Mouse (Mus musculus) adrenal gland (tissue): ENCODE measurements around the gene Olfr93.
"Not testable (repeated sequence)": the region's sequence is repeated elsewhere in the genome, so short reads cannot be mapped to it uniquely, and the experiment has no call there.

Source experiments
- intact Hi-C: fragments of 180-260 bp; cut with DNase I; formaldehyde crosslinking; loops from one replicate; pipeline ENCODE4 v1.15.1; 2025
- long read RNA-seq, 2 experiments: library from polyadenylated mRNA; unstranded; transcript quantifications; one replicate each; pipeline ENCODE4 v2.0.0; 2020; ENCODE audit warnings: borderline replicate concordance in 1 of 2; ENCODE audit not compliant: insufficient replicate concordance in 1 of 2

Gene Olfr93
- long read RNA-seq, experiment 1: 0 reads
- long read RNA-seq, experiment 2: 0 reads

DNA sequence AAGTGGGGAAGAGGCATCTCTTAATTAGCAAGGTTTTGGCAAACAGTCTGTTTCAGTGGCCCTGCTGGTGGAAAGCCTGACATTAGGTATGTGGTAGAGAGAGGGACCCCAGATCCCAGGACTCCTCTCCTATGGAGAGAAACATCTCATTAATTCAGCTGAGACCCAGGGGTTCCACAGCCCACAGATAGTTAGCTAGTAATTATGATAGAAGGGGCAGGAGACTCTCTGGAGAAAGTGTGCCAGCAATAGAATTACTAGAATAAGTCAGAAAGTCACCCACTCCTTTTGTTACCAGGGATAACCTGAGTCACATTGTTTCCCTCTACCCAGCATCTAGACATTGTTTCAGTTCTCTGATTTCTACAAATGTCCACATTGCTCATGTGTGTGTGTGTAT lies at the start of gene Olfr93:
Olfr93 (minus strand) TSS at position 101 of the 400 bp plus-strand sequence.
- intact Hi-C loops: no loop called here

DNA sequence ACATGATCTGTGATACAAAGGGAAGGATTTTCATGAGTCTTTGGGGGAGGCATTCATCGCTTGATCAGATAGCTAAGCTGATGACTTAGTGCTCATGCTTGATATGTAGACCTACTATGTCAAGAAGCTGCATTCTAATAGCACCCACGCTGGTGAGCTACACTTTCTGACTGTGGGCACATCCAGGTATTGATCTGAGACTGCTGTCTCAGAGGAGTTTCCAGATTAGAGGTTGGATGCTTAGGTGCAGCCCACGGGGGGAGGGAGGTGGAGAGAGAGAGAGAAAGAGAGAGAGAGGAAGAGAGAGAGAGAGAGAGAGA lies 42.6 kb upstream of the Olfr93 start:
- intact Hi-C loops: loop anchor here (1.0 to 5.0 kb wide), 2 partner anchors 121 to 307 kb away; partner anchors contain the start of gene Trim31

DNA sequence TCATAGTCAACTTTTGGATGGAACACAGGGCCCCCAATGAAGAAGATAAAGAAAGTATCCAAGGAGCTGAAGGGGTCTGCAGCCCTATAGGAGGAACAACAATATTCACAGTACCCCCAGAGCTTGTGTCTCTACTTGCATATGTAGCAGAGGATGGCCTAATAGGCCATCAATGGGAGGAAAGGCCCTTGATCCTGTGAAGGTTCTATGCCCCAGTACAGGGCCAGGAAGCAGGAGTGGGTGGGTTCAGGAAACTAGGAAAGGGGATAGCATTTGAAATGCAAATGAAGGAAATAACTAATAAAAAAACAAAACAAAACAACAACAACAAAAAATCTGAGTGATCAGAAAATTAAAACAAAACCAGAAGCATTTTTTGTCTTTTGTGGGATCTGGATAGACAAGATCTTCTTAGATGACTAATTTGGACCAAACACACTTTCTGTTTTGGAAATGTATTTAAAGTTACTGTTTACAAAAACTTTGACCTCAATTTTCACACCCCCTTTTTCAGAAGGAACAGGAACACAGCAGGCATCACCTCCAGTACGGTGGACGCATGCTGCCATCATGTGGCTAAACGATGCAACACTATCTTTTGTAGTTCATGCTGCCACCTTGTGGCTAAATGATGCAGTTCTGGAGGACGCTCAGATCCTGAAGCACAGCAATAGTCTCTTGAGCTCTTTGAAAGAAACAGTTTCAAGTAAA lies 42.1 kb upstream of the Olfr93 start:
- intact Hi-C loops: loop anchor here (1.0 to 5.0 kb wide), 2 partner anchors 120 to 306 kb away; partner anchors contain the start of gene Trim31

DNA sequence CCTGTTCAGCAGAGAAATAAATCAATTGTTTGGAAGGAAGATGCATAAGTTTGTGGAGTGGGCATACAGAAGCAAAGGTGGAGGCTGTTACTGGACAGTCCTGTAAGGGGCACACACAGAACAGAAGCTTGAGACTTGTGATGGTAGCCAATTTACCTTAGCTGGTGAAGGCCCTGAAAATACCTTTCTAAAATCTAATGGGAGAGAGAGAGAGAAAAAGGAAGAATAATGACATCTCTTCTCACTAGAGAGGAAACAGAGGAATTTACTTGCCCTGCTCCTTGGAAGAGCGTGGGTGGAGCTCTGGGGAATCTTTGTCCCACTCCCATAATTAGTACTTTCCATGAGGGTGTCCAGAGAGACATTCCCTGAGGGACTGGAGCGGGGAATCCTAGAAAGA lies 39.6 kb upstream of the Olfr93 start, which contains the start of gene Olfr94:
Olfr94 (minus strand) TSS at position 101 of the 400 bp plus-strand sequence.
- intact Hi-C loops: loop anchor here (5.0 kb wide), 1 partner anchor 304 kb away; the partner anchor contains the start of gene Trim31

DNA sequence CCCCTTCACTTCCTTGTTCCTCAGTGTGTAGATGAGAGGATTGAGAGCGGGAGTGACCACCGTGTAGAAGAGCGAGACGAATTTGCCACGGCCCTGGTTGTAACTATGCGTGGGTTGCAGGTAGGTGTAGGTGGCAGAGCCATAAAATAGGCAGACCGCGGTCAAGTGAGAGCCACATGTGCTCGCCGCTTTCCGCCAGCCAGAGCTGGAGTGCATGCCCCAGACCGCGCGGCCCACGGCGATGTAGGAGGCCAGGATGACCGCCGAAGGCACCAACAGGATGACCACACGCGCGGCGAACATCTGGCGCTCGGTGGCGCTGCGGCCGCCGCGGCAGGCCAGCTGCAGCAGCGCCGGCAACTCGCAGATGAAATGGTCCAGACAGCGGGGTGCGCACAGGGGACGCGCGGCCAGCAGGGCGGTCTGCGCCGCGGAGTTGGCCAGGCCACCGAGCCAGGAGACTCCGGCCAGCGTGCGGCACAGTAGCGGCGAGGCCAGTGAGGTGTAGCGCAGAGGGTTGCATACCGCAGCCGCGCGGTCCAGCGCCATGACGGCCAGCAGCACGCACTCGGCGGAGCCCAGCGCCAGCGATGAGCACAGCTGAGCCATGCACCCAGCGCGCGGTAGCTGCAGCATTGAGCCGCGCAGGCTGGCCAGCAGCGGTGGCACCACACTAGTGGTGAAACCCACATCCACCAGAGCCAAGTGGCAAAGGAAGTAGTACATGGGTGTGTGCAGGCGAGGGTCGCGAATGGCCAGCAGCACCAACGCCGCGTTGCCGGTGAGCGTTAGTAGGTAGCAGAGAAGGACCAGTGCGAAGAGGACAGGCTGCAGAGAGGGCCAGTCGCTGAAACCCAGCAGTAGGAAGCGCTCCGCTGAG lies 35.8 kb upstream of the Olfr93 start:
- intact Hi-C loops: no loop called here

DNA sequence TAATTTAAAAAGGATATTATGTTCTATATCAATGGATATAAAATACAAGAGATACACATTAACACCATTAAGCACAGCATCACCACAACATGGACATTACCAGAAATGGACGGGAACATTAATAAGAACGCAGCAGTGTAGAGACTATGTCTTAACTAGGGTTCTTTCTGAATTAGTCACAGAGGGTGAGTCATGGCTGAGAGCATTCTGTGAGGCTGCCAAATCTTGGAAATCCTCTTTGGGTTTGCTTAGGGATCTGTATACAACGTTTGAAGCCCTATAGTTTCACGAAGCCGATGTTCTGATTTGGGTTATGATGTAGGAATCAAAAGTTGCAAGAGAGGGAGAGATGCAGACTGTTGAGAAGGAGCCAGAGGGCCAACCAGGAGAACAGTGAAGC lies 33.5 kb upstream of the Olfr93 start:
- intact Hi-C loops: no loop called here

DNA sequence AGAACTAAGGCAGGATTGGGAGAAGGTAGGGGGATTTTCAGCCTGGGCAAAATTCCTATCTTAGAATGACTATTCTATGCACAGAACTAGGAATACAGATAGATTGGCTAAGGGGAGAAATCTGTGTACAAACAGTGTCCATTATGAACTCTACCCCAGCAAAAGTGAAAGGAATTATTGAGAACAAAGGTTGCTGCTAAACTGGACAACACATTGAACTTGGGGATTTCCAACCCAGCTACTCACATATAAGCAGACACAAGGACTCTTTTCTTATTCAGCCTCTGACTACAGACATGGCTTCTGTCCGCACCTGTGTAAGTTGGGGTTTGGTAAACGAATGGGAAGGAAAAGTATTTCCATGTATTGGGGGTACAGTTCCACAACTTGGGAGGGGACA lies 32.4 kb upstream of the Olfr93 start, which contains the start of gene Ubd:
Ubd (plus strand) TSS at position 237 of the 400 bp plus-strand sequence.
- intact Hi-C loops: no loop called here

DNA sequence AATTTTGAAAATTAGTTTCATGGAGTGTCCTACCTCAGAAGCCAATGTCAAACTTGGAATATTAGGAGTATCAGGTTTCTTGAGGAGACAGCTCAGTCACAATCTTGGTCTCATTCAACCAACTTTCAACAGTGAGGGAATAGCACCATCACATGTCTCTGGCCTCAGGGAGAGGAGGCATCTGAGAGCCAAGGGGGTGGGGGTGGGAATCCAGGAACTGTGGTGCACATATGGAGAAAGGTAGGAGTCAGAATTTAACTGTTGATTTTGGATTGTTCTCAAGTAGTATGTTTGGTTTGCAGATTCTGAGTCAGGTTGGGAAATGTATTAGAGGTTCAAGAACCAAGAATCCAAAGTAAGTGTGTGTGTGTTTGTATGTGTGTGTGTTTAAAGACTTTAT lies 31.7 kb upstream of the Olfr93 start:
- intact Hi-C loops: no loop called here

DNA sequence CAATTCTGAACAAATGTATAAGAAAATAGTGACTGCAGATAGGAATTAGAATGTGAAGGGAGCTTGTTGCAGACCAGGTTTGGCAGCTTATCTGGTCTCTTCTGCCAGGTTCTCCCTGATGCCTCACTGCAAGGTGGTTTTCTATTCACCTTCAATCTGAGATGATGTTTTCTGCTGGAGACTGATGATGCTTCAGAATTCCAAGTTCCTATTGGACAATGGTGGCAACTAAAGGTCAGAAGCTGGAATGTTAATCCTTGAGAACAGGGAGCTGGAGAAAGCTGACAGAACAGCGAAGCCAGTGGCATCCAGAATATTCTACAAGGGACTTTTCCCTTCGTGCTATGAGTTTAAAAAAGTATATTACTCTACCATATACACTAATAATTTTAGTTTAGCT lies 29.4 kb upstream of the Olfr93 start:
- intact Hi-C loops: no loop called here

DNA sequence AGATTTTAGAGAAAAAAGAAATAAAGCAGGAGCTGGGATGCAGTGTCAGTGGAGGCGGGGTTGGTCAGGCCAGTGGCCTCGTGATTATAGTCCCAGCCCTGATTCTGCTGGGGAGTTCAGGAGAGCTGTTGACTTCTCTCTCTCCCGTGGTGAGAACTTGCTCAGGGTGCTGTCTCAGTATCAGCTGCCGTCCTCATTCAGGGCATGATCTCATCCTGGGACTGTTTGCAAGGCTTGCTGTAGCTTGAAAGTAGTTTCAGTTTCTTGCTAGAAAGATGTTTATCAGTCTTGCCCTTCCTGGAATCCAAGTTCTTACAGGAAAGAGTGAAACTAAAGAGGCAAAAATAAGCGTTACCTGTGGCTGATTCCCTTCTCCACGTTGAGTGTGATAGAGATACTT lies 24.2 kb upstream of the Olfr93 start:
- intact Hi-C loops: no loop called here

DNA sequence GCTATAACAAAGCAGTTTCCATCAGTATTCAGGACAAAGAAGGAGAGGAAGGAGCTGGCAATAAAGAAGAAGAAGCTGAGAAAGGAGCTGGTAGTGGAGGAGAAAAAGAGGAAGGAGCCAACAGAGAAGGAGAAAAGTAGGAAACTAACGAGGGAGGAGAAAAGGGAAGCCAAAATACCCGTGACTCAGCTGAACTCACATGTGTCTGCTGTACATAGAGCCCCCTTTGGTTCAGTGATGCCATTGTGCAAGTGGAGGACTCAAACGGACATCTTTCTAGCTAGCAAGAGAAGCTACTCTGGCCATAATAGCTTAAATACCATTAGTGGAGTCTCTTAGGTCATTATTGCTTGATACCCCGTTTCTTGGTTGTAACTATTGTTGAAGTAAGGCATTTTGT lies 29.9 kb downstream of the Olfr93 start:
- intact Hi-C loops: not testable (repeated sequence)

DNA sequence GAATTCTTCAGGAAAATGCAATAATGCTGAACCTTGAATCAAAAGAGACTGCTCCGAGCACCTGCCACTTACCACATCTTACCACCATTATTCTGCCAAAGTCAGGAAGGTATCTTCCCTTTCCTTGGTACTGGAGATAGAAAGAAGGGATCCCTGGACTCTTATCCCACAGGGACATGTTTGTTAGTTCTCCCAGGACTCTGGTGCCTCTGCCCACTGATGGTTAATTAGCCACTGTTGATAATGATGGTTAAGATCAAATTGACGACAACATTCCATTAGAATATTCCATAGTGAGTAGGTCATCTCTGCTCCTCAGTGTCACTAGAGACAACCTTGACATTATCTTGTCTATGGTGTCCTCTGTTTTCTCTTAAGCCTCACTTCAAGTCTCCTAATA lies 41.3 kb downstream of the Olfr93 start, which contains the start of gene Olfr92:
Olfr92 (minus strand) TSS at position 101 of the 400 bp plus-strand sequence.
- intact Hi-C loops: loop anchor here (2.0 kb wide), 1 partner anchor 63 kb away; no protein-coding TSS in a partner anchor

DNA sequence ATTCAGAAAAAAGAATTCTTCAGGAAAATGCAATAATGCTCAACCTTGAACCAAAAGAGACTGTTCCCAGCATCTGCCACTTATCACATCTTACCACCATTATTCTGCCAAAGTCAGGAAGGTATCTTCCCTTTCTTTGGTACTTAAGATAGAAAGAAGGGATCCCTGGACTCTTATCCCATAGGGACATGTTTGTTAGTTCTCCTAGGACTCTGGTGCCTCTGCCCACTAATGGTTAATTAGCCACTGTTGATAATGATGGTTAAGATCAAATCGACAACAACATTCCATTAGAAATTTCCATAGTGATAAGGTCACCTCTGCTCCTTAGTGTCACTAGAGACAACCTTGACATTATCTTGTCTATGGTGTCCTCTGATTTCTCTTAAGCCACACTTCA lies 63.1 kb downstream of the Olfr93 start, which contains the start of gene Olfr91:
Olfr91 (minus strand) TSS at position 101 of the 400 bp plus-strand sequence.
- intact Hi-C loops: no loop called here

DNA sequence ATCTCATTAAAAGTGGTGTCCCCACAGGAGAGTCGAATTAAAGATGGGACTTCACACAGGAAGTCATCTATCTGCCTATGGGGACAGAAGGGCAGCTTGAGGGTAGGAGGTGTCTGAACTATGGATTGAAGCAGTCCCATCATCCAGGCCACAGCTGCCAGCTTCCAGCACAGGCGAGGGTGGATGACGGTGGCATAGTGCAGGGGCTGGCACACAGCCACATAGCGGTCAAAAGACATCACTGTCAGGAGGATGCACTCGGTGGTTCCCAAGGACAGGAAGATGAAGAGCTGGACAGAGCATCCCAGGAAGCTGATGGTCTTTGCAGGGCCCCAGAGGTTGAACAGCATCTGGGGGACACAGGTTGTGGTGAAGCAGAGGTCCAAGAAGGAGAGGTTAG lies 68.0 kb downstream of the Olfr93 start:
- intact Hi-C loops: no loop called here

DNA sequence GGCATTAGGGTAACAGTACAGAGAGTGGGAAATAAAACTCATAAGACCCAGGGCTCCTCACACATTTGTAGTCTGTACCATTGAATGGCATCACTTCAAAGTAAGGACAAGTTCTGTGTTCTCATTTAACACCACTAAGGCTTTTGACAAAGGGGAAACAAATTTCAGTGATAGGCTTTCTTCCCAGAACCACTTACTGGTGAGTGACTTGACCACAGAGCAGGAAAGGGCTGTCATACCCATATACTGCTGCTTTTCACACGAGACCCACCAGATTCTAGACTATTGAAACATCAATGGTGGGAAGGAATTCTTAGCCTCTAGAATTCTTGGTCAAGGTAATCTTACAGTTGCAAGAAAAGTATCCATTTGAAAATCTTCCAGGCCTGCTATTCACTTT lies 69.1 kb downstream of the Olfr93 start:
- intact Hi-C loops: no loop called here
